Mouse (Mus musculus) adrenal gland, postnatal 10 days (tissue): ENCODE data around the gene Unc5a. TPM values are rescaled to one million over a fixed set of nuclear protein-coding genes. Genes with fewer than 3 reads are reported as not detected.

Experiments used
- DNase-seq: peaks from one replicate; pipeline ENCODE4 v3.0.0; 2021; ENCODE audit warnings: mixed read lengths
- long read RNA-seq, 2 experiments: library from polyadenylated mRNA; stranded (forward); transcript quantifications; one replicate each; pipeline ENCODE4 v2.0.0; 2021
- total RNA-seq, 2 experiments: library from RNA; stranded (reverse); gene quantifications; 2 replicates each; pipeline ENCODE4 v1.2.3; 2021

Gene Unc5a
- 1 to 10 TPM; 6.5 to 8.8 TPM for total RNA-seq
- long read RNA-seq, experiment 1, partial matches to known transcripts = 2 of 6 reads
- long read RNA-seq, experiment 1, other reads (novel, unspliced or antisense) = 4 of 6 reads
- long read RNA-seq, experiment 2, partial matches to known transcripts = 1 of 4 reads
- long read RNA-seq, experiment 2, other reads (novel, unspliced or antisense) = 2 of 4 reads

GRCm38 (mm10) chr13:54948531-54949493 lies at the start of gene Unc5a:
TSS of gene Unc5a (plus strand) at chr13:54949411.
- peak; percentile 75 for DNase-seq

- no peak for DNase-seq
These were observed 37.2 kb upstream of the Unc5a start for GRCm38 (mm10) chr13:54912053-54912452.

DNA sequence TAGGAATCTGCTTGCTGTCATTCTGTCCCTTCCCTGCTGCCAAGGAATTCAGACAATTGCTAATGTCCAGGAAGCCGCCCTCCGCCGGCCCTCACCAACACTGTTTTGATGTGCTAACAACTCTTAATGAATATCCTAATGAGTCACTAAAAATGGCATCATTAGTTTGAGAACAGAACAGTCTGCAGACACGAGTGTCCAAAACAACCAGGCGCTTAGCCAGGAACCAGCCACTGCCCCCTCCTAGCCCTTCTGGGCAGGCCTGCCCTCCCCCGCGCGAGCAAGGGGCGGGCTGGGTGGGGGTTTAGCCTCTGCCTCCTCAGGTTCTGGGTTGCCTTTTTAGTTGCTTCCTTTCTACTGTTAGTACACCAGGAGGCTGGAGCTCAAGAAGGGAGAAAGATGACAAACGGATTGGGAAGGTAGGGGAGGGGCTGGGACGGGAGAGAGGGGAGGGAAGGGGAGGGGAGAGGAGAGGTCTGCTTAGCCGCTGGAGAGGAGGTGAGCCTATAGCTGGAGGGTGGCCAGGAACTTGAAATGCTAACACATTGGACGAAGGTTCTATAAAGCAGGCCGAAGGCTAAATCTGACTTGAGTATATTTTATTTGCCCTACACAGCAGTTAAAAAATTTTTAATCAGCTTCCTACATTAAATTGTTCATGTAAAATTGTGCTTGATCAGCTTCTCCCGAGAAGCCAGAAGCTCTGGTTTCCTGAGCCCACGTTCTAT lies 36.2 kb upstream of the Unc5a start:
- DNase-seq = no peak

- DNase-seq = no peak
These were observed 32.6 kb upstream of the Unc5a start for GRCm38 (mm10) chr13:54916644-54917043.

GRCm38 (mm10) chr13:54918910-54919309 lies 30.3 kb upstream of the Unc5a start:
- no peak for DNase-seq

- DNase-seq = no peak
These were observed 29.5 kb upstream of the Unc5a start for GRCm38 (mm10) chr13:54919666-54920065.

DNA sequence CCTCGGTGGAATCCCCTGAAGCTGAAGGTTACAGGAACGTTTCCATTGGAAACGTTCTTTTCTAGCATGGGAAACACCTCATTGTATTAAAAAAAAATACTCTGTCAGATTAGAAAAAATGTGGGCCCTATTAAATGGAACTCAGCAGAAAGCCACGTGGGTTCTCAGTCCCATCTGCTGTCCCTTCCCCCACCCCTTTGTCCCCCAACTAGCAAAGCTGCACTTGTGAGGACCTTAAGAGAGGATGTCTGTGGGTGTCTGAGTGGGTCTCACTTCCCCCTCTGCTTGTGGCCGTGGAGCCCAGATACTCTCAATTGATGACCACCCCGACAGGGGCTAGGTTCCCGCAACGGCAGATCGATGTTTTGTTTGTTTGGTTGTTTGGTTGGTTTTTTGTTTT lies 27.5 kb upstream of the Unc5a start:
- no peak for DNase-seq

DNA sequence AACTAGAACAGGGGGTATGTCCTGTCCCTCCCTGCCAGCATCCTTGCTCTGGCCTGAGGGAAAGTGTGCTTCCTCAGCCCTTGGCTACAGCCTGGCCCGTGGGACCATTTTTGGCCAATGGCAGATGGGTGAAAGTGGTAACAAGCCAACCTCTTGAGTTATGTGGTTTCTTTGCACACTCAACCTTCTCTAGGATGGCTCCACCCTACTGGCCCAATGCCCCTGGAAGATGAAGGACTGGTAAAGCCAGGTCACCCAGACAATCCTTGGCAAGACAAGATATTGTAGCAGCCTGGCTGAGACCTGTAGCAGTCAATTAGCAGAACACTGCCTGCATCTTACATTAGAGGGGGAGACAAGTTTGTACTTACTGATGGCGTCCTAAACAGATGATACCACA lies 25.5 kb upstream of the Unc5a start:
- DNase-seq = no peak

DNA sequence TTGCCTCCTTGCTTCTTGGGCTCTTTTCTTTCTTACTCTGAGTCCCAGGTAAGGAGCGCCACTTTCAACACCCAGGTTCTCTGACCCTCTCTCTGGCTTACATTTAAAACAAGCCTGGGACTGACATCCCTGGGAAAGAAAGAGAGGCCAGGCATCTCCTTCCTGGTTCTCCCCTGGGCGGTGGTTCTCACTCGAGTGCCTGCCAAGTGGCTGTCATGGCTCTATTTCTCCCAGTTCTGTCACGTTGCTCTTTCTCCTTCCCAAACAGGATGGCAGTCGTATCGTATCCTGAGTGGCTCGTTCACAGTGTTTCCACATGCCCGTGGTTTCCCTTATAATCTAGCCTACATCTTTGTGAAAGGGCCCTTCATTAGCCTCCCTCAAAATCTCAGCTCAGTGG lies 23.7 kb upstream of the Unc5a start:
- no peak for DNase-seq

DNA sequence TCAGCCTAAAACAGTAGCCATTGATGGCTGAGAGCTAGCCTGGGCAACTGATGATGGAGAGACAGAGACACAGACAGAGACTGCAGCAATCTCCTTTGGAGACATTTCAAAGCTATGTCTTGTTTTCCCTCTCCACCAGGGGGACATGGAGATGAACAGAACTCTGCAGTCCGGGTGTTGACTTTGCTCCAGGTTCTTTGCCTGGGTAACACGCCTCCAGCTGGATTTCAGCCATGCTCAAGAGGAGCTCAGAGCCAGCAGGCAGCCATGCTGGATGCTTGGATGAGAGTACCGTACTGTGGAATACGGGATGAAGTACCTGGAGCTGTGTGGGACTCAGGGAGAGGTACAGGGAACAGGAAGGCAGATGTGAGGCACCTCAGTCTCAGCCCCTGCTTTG lies 22.6 kb upstream of the Unc5a start:
- DNase-seq = peak; percentile 37

- no peak for DNase-seq
These were observed 19.1 kb upstream of the Unc5a start for GRCm38 (mm10) chr13:54930123-54930522.

DNA sequence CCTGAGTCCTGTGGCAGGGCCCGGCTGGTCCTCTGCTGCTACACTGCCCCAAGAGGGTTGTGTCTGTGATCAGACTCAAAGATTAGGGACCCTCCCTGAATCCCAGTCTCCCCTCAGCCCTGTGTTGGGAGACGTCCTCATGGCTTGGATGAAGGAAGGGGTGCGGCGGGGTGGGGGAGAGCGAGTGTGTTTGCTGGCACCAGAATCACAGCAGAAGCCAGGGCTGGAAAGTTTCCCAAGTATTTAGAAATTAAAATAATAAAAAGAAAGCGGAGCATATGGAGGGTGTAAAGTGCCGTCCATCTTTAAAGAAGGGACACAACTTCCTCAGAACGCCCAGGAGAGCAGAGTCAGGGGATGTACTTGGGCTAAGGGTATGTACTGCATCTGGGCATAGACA lies 14.3 kb upstream of the Unc5a start:
- no peak for DNase-seq

GRCm38 (mm10) chr13:54936173-54936572 lies 13.0 kb upstream of the Unc5a start:
- no peak for DNase-seq

DNA sequence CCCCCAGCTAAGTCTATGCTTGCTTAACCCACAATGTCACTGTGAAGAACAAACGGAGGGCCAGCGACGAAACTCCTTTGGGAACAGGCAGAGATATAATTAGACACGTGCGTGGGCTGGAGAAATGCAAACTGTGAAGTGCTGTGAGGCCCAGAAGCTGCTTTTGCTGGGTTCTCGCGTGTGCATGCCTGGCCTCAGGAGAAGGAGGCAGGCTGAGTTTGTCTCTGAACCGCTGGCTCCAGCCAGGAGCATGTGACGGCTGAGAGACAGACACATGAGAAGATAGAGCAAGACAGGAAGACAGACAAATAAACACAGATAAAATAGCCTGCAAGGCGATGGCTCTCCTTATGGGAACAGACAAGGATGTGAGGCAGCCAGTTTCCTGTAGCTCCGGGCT lies 11.3 kb upstream of the Unc5a start:
- DNase-seq = no peak

GRCm38 (mm10) chr13:54938493-54938892 lies 10.7 kb upstream of the Unc5a start:
- no peak for DNase-seq

DNA sequence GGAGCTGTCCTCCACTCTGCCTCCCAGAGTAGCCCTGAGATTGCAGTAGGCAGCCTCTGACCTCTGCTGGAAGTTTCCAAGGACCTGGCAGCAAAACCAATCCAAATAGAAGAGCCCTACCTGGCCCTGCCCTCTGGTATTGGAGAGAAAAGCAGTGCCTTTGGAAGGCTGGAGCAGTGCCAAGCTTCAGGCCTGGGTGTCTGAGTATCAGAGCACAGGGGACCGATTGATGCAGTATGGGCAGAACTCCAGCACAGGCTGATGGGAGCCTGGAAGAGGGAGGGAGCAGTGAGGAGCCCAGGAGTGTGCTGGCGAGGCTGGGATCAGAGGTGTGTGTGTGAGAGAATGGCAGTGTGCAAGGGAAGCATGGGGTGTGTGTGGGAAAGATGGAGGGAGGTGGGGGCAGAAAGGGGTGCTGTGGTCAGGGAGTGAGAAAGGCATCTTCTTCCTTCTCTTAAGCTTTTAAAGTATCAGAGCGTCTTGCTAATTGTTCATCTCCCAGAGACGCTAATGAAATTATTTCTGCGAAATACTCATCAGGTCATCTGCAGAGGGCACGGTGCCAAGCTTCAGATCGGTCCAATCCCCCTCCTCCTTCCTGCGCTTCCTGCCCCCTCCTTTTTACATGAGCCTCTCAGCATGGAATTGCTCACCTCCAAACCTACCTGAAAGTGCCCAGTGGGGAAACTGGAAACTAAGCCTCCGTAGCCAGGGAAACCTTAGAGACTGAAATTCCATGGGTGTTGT lies 4.6 kb upstream of the Unc5a start:
- peak; percentile 23 for DNase-seq

DNA sequence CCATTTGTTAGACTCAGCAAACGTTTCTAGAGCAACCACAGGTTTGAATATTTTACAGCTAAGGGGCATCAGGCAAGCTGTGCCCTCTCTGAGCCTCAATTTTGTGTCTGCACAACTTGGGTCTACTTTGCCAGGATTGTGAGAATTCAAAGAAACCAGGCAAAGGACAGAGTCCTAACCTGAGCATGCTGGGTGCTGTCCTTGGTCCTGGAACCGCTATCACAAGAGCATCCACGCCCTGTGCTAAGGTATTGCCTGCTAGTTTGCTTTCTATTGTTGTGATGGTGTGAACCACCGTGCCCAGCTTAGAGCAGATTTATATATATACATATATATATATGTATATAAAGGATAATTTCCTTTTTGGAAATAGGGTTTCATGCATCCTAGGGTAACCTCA lies 3.9 kb upstream of the Unc5a start:
- peak; percentile 70 for DNase-seq

GRCm38 (mm10) chr13:54946406-54946805 lies 2.8 kb upstream of the Unc5a start:
- DNase-seq = no peak

- DNase-seq = peak; percentile 49
These were observed 381 bp downstream of the Unc5a start for GRCm38 (mm10) chr13:54949592-54949991.

DNA sequence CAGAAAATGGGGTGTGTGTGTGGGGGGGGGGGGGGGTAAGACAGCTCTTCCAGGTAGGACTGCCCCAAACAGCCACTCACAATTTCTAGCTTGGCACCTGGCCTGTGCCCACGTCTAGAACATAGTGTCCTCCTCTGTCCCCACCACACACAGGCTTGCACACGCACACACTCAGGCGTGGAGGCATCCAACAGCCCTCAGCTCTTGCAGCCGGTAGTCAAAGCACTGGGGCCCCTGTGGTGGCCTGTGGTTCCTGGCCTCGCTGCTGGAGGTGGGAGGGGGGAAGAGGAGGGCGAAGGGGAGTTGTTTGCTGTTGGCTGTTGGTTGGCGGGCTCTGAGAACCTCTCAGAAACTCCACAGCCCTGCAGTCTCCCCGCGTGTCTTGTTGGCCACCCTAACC lies 920 bp downstream of the Unc5a start:
- DNase-seq = peak; percentile 10

- DNase-seq = no peak
These were observed 2.0 kb downstream of the Unc5a start for GRCm38 (mm10) chr13:54951166-54951565.

DNA sequence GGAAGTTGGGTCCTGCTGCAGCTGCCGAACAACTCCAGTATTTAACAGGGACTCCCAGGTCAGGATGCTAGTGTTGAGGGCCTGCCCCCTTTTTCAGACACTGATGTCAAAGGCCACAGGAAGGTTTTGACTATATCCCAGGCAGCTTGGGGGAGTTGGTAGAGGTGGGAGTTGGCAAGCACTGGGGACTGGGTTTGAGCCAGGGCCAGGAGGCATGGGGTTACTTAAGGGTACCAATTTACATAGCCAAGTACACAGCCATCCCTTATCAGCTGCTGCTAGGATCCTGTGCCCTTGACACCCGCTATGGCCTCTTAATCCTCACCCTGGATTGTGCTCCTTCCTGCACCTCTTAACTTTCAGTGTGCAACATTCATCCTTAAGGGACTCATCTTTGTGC lies 5.5 kb downstream of the Unc5a start:
- no peak for DNase-seq
